Mouse (Mus musculus) hindlimb bud, embryonic 11.5 days (tissue): ENCODE measurements around the gene Itgal.
A peak's percentile ranks its signal among the peaks of the same experiment; 100 is the strongest.
"Not testable (repeated sequence)": the region's sequence is repeated elsewhere in the genome, so short reads cannot be mapped to it uniquely, and the experiment has no call there.

Source experiments
- DNase-seq: peaks from one replicate; pipeline ENCODE4 v3.0.0-alpha.2; 2012; ENCODE audit warnings: low read depth, low spot score; ENCODE audit errors: extremely low spot score

Itgal gene

DNA sequence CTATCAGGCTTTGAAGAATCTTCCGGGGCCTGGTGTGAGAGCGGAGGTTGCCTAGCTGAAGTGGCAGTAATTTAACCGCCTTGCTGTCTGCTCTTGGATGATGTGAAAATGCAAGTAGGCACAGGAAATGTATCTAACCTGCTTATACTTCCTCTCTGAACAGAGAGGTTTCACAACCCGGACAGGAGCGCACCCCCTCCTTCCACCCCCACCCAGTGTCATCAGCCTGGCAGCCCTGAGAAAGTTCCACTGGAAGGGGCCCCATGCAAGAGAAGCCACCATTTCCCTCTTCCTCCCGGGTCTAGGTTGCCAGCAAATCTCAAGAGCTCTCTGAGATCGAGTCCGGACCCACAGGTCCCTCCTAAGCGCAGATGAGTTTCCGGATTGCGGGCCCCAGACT is at the start of gene Itgal:
Gene Itgal, plus strand, starts transcription at position 163 of the 400 bp plus-strand sequence.
- DNase-seq: no peak

DNA sequence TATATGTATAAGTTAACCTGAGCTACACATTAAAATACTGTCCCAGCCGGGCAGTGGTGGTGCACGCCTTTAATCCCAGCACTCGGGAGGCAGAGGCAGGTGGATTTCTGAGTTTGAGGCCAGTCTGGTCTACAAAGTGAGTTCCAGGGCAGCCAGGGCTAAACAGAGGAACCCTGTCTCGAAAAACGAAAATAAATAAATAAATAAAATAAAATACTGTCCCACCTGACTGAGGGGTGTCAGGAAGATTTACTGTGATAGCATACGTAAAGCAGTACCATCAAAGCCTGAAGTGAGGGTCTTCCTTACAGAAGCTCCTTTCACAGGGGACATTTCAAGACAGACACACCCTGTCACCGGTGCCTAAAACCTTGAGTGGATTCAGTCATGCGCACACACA is 45.5 kb upstream of the Itgal start:
- not testable (repeated sequence) for DNase-seq

DNA sequence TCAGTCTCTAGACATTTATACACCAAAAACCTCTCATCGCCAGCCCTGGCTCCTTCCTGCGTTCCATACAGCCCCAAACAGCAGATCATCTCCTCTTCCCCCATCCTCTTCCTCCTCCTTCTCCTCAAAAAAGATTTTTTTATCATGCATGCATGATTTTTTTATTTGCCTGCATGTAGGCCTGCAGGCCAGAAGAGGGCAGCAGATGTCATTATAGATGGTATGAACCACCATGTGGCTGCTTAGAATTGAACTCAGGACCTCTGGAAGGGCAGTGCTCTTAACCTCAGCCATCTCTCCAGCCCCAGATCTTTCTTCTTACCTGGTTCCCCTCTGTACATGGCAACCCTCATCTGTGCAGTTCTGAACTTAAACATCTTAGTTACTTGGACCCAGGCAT is 43.6 kb upstream of the Itgal start:
- DNase-seq: no peak

- no peak for DNase-seq
These were observed 42.7 kb upstream of the Itgal start for GRCm38 (mm10) chr7:127253341-127253740.

- DNase-seq: peak; percentile 95
These were observed 42.0 kb upstream of the Itgal start for GRCm38 (mm10) chr7:127253821-127254769.

DNA sequence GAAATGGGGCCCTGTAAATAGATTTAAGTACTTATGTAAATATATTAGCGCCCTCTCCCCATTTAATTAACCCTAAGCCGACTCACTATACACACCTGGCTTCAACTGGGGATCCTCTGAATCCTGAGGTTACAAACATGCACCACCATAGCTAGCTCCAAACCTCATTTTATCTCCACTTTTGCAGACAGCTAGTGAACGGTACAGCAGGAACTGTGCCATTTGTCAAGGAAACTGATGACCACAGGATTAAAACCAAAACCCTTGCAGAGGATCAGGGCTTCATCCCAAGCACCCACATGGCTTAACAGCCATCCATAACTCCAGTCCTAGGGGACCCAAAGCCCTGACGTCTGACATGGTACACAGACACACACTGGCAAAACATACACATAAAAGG is 41.1 kb upstream of the Itgal start:
- DNase-seq: no peak

DNA sequence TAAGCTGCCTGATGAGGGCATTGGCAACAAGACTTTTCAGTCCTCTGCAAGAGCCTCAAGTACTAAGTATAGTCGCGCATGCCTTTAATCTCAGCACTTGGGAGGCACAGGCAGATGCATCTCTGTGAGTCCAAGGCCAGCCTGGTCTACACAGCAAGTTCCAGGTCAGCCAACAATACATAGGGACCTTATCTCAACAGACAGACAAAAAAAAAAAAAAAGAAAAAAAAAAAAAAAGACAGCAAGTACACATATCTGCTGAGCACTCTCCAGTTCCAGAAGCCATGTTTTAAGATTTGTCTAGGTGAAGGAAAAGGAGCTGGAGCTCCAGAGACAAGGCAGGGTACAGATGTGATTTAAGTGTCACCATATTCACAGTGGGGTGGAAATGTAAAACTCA is 40.1 kb upstream of the Itgal start:
- no peak for DNase-seq

DNA sequence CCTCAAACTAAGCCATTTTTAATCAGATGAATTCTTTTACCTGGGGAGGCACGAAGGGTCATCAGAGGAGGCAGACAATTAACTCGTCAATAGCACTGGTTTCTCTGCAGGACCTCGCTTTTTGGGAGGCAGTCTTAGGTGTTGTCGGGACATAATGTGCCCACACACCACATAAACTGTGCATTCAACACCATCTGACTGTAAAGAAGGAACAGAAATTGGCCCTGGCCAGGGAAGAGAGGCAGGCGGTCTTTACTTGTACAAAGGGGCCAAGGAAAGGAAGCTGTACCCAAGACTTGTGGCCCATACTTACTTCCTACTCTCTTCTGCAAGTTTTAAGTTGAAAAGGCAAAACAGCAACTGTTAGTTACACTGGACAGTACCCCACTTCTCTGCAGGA is 39.5 kb upstream of the Itgal start:
- no peak for DNase-seq

DNA sequence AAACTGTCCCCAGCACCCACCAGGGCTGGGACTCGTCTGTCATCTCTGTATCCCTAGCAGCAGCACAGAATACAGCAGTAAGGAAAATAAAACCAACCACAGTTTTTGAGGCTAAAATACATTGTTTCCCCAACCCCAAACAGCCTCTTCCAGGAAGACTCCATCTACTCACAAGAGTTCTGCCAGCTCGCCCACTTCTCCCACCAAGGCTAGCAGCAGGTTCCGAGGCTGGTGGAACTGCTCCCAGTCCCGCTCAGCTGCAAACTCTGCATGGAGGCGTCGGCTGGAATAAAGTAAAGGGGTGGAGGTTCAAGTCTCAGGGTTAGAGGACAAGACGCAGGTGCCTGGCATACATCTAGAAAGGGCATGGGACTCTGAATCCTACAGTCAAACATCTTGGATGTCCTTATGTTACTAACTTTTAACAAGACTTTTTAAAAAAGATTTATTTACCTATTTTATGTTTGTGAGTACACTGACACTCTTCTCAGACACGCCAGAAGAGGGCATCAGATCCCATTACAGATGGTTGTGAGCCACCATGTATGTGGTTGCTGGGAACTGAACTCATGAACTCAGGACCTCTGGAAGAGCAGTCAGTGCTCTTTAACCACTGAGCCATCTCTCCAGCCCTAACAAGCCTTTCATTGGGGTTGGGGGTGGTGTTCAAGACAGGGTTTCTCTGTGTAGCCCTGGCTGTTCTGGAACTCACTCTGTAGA is 36.7 kb upstream of the Itgal start:
- DNase-seq: no peak

DNA sequence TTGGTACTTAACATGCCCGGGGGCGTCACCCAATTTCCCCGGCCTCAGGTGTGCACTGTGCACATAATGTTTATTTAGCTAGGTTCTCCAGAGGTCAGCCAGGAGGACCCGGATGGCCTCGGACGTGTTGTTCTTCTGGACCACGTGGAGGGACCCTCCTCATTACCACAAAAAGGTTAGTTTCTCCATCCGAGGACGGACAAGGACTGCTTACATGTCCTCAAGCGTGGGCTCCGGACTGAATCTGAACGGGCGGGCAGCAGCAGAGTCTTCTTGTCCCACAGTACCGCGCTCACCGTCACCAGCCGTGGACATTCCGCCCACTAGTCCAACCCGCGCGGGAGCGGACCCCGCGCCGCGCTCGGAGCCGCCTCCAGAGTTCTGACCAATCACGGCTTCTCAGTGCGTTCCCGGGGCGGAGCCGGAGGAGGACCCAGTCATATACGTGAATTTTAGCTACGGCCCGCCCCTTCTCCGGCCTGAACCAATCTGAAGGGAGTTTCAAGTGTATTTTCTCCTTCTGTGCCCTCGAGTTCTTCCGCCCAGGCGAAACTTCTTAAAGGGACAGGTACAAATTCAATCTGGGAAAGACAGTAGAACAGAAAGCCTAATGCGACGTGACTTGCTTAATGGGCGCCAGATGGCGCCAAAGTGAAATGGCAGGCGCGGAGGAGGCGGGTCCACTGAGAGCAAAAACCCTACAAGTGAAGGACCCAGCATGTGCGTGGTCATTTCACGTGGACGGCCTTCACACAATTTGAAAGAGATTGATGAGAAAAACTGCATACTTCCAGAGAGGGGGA is 35.5 kb upstream of the Itgal start, which contains the start of gene Dctpp1:
Gene Dctpp1, minus strand, starts transcription at position 401 of the 803 bp plus-strand sequence.
- peak; percentile 96 for DNase-seq

DNA sequence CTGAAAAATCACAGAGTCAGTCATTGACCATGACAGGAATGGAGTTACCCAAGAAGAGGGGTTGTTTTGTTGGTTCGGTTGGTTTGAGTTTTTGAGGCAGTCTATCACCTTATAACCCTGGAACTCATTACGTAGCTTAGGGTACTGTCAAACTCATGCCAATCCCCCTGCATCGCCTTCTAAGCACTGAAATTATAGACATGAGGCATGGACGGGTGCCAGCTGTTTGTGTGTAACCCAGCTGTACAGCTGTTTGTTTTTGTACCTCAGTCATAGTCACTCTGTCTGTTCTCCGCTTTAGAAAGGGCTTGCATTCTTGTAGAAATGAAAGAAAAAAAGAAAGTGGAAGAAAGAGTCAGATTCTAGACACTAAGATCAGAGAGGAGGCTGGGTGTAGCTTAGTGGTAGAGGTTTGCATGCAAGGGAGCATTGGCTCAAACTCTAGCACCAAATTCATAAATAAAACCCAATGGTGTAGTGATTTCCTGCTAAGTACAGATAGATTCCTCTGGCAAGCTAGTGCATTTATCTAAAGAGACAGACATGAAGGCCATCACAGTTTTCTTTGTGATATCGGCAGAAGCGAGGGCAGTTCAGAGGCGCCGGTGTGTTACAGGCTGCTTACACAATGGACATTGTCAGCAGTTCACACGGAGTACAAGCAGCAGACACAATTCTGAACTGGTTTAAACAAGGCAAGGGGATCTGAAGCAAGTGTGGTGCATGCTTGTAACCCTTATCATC is 33.7 kb upstream of the Itgal start:
- DNase-seq: no peak

DNA sequence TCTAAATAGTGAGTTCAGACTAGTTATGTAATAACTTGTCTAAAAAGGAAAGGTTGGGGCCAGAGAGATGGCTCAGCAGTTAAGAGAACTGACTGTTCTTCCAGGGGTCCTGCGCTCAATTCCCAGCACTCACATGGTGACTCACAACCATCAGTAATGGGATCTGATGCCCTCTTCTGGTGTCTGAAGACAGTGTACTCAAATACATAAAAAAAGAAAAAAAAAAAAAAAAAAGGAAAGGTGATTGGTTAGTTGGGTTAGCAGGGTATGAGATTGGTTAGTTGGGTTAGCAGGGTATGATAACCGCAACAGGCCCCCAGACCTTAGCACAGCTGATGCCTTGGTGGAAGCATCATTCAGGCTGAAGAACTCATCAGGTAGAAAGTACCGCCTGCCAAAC is 32.5 kb upstream of the Itgal start:
- no peak for DNase-seq

DNA sequence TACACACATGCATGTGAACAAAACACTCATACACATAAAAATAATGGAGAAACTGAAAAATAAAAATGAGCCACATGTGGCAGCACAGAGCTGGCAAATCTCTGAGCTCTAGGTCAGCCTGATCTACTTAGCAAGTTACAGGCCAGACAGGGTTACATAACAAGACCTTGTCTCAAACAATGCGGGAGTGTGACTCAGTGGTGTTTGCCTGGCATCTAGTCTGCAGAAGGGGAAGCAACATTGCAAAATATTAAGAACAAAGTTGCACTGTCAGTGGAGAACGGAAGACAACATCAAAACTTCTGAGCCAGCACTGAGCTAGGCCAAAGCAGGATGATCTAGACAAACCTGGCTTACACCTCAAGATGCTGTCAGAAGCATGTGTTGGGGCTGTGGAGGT is 25.8 kb upstream of the Itgal start:
- DNase-seq: no peak

GRCm38 (mm10) chr7:127270666-127271065 is 25.4 kb upstream of the Itgal start:
- DNase-seq: no peak

DNA sequence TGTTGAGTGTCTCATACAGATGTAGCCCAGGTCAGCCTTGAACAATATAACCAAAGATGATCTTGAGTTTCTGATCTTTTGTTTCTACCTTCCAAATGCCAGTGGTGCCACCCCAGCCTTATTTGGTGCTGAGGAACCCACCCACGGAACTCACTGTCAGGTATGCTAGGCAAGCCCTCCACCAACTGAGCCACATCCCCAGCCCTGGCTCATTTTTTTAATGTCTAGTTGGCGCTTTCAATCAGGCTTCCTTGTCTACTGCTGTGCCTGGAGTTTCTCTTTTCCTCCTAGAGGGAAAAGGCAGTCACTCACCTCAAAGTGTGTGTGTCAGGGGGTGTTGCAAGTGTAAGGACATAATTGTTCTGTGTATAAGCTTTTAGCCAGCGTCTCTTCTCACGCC is 25.0 kb upstream of the Itgal start:
- no peak for DNase-seq

GRCm38 (mm10) chr7:127272566-127272965 is 23.5 kb upstream of the Itgal start:
- no peak for DNase-seq

GRCm38 (mm10) chr7:127273118-127273923 is 22.7 kb upstream of the Itgal start:
- no peak for DNase-seq

DNA sequence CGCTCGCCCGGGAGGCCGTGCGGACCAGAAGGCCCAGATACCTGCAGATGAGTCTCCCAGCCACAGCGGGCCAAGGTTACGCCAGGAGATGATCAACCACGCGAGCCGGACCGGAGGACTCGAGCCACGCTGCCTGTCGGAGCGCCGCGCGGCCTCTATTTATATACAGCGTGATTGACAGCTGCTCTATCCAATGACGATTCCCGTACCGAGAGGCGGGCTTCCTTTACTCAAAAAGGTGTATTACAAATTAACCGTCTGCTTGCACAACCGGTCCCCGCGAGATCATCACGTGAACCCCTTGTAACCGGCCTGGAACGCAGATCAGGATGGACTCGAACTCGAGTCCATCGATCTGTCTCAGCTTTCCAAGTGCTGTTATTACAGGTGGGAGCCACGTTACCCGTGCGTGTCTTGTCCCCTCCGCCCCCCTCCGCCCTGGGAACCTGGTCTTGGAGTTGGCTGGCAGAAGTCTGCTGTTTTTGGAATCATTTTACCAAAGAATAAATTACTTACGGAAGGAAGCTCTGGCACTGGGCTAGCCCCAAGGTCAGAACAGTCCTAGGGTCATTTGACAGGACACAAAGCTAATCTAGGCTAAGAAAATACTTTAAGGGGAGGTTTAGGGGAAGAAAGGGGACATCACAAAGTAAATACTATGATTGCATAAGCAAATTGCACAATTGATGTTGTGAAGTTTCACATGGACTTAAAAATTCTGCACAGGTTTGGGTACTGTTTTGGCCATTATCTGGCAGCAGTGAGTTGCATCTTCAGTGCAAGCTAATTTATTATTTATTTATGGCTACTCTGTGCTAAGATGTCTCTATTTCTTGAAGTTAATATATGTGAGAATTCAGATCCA is 21.9 kb upstream of the Itgal start, which contains the start of gene Sephs2:
Gene Sephs2, minus strand, starts transcription at position 131 of the 865 bp plus-strand sequence.
- DNase-seq: peak; percentile 90

GRCm38 (mm10) chr7:127276519-127276961 is 19.5 kb upstream of the Itgal start:
- DNase-seq: no peak
